Mouse (Mus musculus): ENCODE results near the gene Apobec2. TPM values are rescaled to one million over a fixed set of nuclear protein-coding genes. Genes with fewer than 3 reads are reported as not detected.

The Apobec2 gene
- polyA plus RNA-seq, 1 experiment, result 122 TPM

- Histone ChIP-seq H3K27me3 (ENCODE audit: control insufficient read depth, insufficient read depth, insufficient read length) (no peaks in the 10 kb centered on the region), H3K36me3 (ENCODE audit: control insufficient read depth, insufficient read depth) (no peaks in the 10 kb centered on the region), H3K4me2 (ENCODE audit: low read depth) (peak overlapping the region; percentile 69), H3K79me2 (ENCODE audit: control insufficient read depth, insufficient read depth) (peaks cover 8% of the 10 kb centered on the region), H3K4me3 (no peak overlapping the region), H3ac (ENCODE audit: control insufficient read depth, insufficient read length) (no peak overlapping the region)
- TF ChIP-seq USF1 (IDR thresholded peaks at IDR 0.05; ENCODE audit: low read depth), result no peak
- no peak for TF ChIP-seq POLR2AphosphoS2 (IDR thresholded peaks at IDR 0.05; ENCODE audit: insufficient read length, low read depth)
- TF ChIP-seq CEBPB (IDR thresholded peaks at IDR 0.05; ENCODE audit: insufficient read depth, poor library complexity, severe bottlenecking), result no peak
- TF ChIP-seq MYOG (IDR thresholded peaks at IDR 0.05; ENCODE audit: control insufficient read depth in 1 of 3, insufficient read depth in 1 of 3, insufficient read length in 2 of 3, low read depth in 2 of 3), result no peak
- TF ChIP-seq POLR2A (IDR thresholded peaks at IDR 0.05; ENCODE audit: insufficient read length, low read depth), result no peak
- no peak for TF ChIP-seq TCF3 (IDR thresholded peaks at IDR 0.05; ENCODE audit: insufficient read length, low read depth)
- TF ChIP-seq TCF12 (IDR thresholded peaks at IDR 0.05; ENCODE audit: insufficient read depth, poor library complexity, severe bottlenecking), result no peak
- TF ChIP-seq REST (IDR thresholded peaks at IDR 0.05; ENCODE audit: insufficient read depth, insufficient read length), result no peak
- no peak for TF ChIP-seq MAX (IDR thresholded peaks at IDR 0.05; ENCODE audit: low read depth)
- no peak for TF ChIP-seq MYOD1 (IDR thresholded peaks at IDR 0.05; ENCODE audit: control insufficient read depth in 1 of 3, insufficient read length in 2 of 3, low read depth in 2 of 3)
- no peak for TF ChIP-seq SRF (IDR thresholded peaks at IDR 0.05; ENCODE audit: control insufficient read depth, insufficient read length, low read depth)
- no peak for TF ChIP-seq E2F4 (IDR thresholded peaks at IDR 0.05; ENCODE audit: insufficient read depth)
Observed at GRCm38 (mm10) chr17:48427852-48428530, 4.7 kb downstream of the Apobec2 start.

GRCm38 (mm10) chr17:48426991-48427750 is 5.6 kb downstream of the Apobec2 start:
- Histone ChIP-seq H3K4me2 (ENCODE audit: low read depth) (peak overlapping the region; percentile 24), H3K36me3 (ENCODE audit: control insufficient read depth, insufficient read depth) (peaks cover under 1% of the 10 kb centered on the region), H3K4me3 (no peak overlapping the region), H3K27me3 (ENCODE audit: control insufficient read depth, insufficient read depth, insufficient read length) (no peaks in the 10 kb centered on the region), H3ac (ENCODE audit: control insufficient read depth, insufficient read length) (no peak overlapping the region), H3K79me2 (ENCODE audit: control insufficient read depth, insufficient read depth) (peaks cover 8% of the 10 kb centered on the region)
- no peak for TF ChIP-seq E2F4 (IDR thresholded peaks at IDR 0.05; ENCODE audit: insufficient read depth)
- no peak for TF ChIP-seq REST (IDR thresholded peaks at IDR 0.05; ENCODE audit: insufficient read depth, insufficient read length)
- no peak for TF ChIP-seq TCF3 (IDR thresholded peaks at IDR 0.05; ENCODE audit: insufficient read length, low read depth)
- TF ChIP-seq MYOG (IDR thresholded peaks at IDR 0.05; ENCODE audit: control insufficient read depth in 1 of 3, insufficient read depth in 1 of 3, insufficient read length in 2 of 3, low read depth in 2 of 3), result no peak
- TF ChIP-seq POLR2A (IDR thresholded peaks at IDR 0.05; ENCODE audit: insufficient read length, low read depth), result no peak
- TF ChIP-seq TCF12 (IDR thresholded peaks at IDR 0.05; ENCODE audit: insufficient read depth, poor library complexity, severe bottlenecking), result no peak
- no peak for TF ChIP-seq SRF (IDR thresholded peaks at IDR 0.05; ENCODE audit: control insufficient read depth, insufficient read length, low read depth)
- no peak for TF ChIP-seq MAX (IDR thresholded peaks at IDR 0.05; ENCODE audit: low read depth)

- Histone ChIP-seq H3K36me3 (ENCODE audit: control insufficient read depth, insufficient read depth) (peaks cover 4% of the 10 kb centered on the region), H3K4me3 (no peak overlapping the region), H3K4me2 (ENCODE audit: low read depth) (peak overlapping the region; percentile 45), H3K27me3 (ENCODE audit: control insufficient read depth, insufficient read depth, insufficient read length) (no peaks in the 10 kb centered on the region), H3K79me2 (ENCODE audit: control insufficient read depth, insufficient read depth) (peaks cover 8% of the 10 kb centered on the region), H3ac (ENCODE audit: control insufficient read depth, insufficient read length) (no peak overlapping the region)
- TF ChIP-seq USF1 (IDR thresholded peaks at IDR 0.05; ENCODE audit: low read depth) (no peak), REST (IDR thresholded peaks at IDR 0.05; ENCODE audit: insufficient read depth, insufficient read length) (no peak), TCF12 (IDR thresholded peaks at IDR 0.05; ENCODE audit: insufficient read depth, poor library complexity, severe bottlenecking) (no peak), MYOG (IDR thresholded peaks at IDR 0.05; ENCODE audit: control insufficient read depth in 1 of 3, insufficient read depth in 1 of 3, insufficient read length in 2 of 3, low read depth in 2 of 3) (peak in 2 of 3 experiments; percentile 10 to 68), MAX (IDR thresholded peaks at IDR 0.05; ENCODE audit: low read depth) (no peak), POLR2A (IDR thresholded peaks at IDR 0.05; ENCODE audit: insufficient read length, low read depth) (no peak), MYOD1 (IDR thresholded peaks at IDR 0.05; ENCODE audit: control insufficient read depth in 1 of 3, insufficient read length in 2 of 3, low read depth in 2 of 3) (peak in 2 of 3 experiments; percentile 29 to 74), CEBPB (IDR thresholded peaks at IDR 0.05; ENCODE audit: insufficient read depth, poor library complexity, severe bottlenecking) (no peak), POLR2AphosphoS2 (IDR thresholded peaks at IDR 0.05; ENCODE audit: insufficient read length, low read depth) (no peak), TCF3 (IDR thresholded peaks at IDR 0.05; ENCODE audit: insufficient read length, low read depth) (no peak)
Observed at GRCm38 (mm10) chr17:48425823-48426612, 6.7 kb downstream of the Apobec2 start.

GRCm38 (mm10) chr17:48424237-48424636 is 8.5 kb downstream of the Apobec2 start:
- Histone ChIP-seq H3K79me2 (ENCODE audit: control insufficient read depth, insufficient read depth) (peaks cover 8% of the 10 kb centered on the region), H3K36me3 (ENCODE audit: control insufficient read depth, insufficient read depth) (peaks cover 4% of the 10 kb centered on the region), H3K4me3 (no peak overlapping the region), H3K27me3 (ENCODE audit: control insufficient read depth, insufficient read depth, insufficient read length) (no peaks in the 10 kb centered on the region), H3K4me2 (ENCODE audit: low read depth) (no peak overlapping the region), H3ac (ENCODE audit: control insufficient read depth, insufficient read length) (no peak overlapping the region)
- TF ChIP-seq USF1 (IDR thresholded peaks at IDR 0.05; ENCODE audit: low read depth), result no peak
- TF ChIP-seq CEBPB (IDR thresholded peaks at IDR 0.05; ENCODE audit: insufficient read depth, poor library complexity, severe bottlenecking), result no peak
- TF ChIP-seq E2F4 (IDR thresholded peaks at IDR 0.05; ENCODE audit: insufficient read depth), result no peak
- TF ChIP-seq POLR2AphosphoS2 (IDR thresholded peaks at IDR 0.05; ENCODE audit: insufficient read length, low read depth), result no peak
- TF ChIP-seq MYOD1 (IDR thresholded peaks at IDR 0.05; ENCODE audit: control insufficient read depth in 1 of 3, insufficient read length in 2 of 3, low read depth in 2 of 3), result no peak
- no peak for TF ChIP-seq MAX (IDR thresholded peaks at IDR 0.05; ENCODE audit: low read depth)
- no peak for TF ChIP-seq TCF12 (IDR thresholded peaks at IDR 0.05; ENCODE audit: insufficient read depth, poor library complexity, severe bottlenecking)
- TF ChIP-seq SRF (IDR thresholded peaks at IDR 0.05; ENCODE audit: control insufficient read depth, insufficient read length, low read depth), result no peak
- no peak for TF ChIP-seq MYOG (IDR thresholded peaks at IDR 0.05; ENCODE audit: control insufficient read depth in 1 of 3, insufficient read depth in 1 of 3, insufficient read length in 2 of 3, low read depth in 2 of 3)
- TF ChIP-seq TCF3 (IDR thresholded peaks at IDR 0.05; ENCODE audit: insufficient read length, low read depth), result no peak
- no peak for TF ChIP-seq REST (IDR thresholded peaks at IDR 0.05; ENCODE audit: insufficient read depth, insufficient read length)
- no peak for TF ChIP-seq POLR2A (IDR thresholded peaks at IDR 0.05; ENCODE audit: insufficient read length, low read depth)

Measured in myocyte (in vitro differentiated cells).